Mouse (Mus musculus) testis, postnatal 10 days (tissue): ENCODE data around the gene Mad2l2.
"Not testable (repeated sequence)": the region's sequence is repeated elsewhere in the genome, so short reads cannot be mapped to it uniquely, and the experiment has no call there.

ENCODE experiments used
- DNase-seq: peaks from one replicate; pipeline ENCODE4 v3.0.0; 2021; ENCODE audit warnings: low spot score

Mad2l2 gene

GRCm38 (mm10) chr4:148107621-148108291, 22.4 kb upstream of the Mad2l2 start:
- no peak for DNase-seq

GRCm38 (mm10) chr4:148108565-148109100, 21.6 kb upstream of the Mad2l2 start:
- DNase-seq: no peak

GRCm38 (mm10) chr4:148109215-148109614, 21.0 kb upstream of the Mad2l2 start:
- no peak for DNase-seq

- no peak for DNase-seq
Measured at GRCm38 (mm10) chr4:148112519-148112918, 17.7 kb upstream of the Mad2l2 start.

- DNase-seq: peak; percentile 93
Measured at GRCm38 (mm10) chr4:148114758-148115391, 15.3 kb upstream of the Mad2l2 start.

GRCm38 (mm10) chr4:148115467-148115866, 14.7 kb upstream of the Mad2l2 start:
- DNase-seq: peak; percentile 62

- DNase-seq: no peak
Measured at GRCm38 (mm10) chr4:148116657-148117056, 13.5 kb upstream of the Mad2l2 start.

- no peak for DNase-seq
Measured at GRCm38 (mm10) chr4:148117392-148117791, 12.8 kb upstream of the Mad2l2 start.

GRCm38 (mm10) chr4:148119578-148119977, 10.6 kb upstream of the Mad2l2 start:
- DNase-seq: not testable (repeated sequence)

- DNase-seq: no peak
Measured at GRCm38 (mm10) chr4:148120555-148120954, 9.6 kb upstream of the Mad2l2 start.

- DNase-seq: no peak
Measured at GRCm38 (mm10) chr4:148121362-148121761, 8.8 kb upstream of the Mad2l2 start.

GRCm38 (mm10) chr4:148121982-148122693, 8.0 kb upstream of the Mad2l2 start:
- DNase-seq: no peak

- no peak for DNase-seq
Measured at GRCm38 (mm10) chr4:148122694-148123066, 7.5 kb upstream of the Mad2l2 start.

GRCm38 (mm10) chr4:148128241-148128640, 1.9 kb upstream of the Mad2l2 start:
- DNase-seq: no peak

GRCm38 (mm10) chr4:148128672-148129071, 1.5 kb upstream of the Mad2l2 start:
- no peak for DNase-seq

GRCm38 (mm10) chr4:148130561-148131413, 603 bp downstream of the Mad2l2 start, which contains the start of gene Draxin:
Draxin (minus strand) TSS chr4:148130698.
- DNase-seq: peak; percentile 67

- DNase-seq: no peak
Measured at GRCm38 (mm10) chr4:148131497-148132081, 1.4 kb downstream of the Mad2l2 start.

GRCm38 (mm10) chr4:148134988-148135387, 4.8 kb downstream of the Mad2l2 start:
- DNase-seq: no peak

GRCm38 (mm10) chr4:148137503-148137902, 7.3 kb downstream of the Mad2l2 start:
- DNase-seq: no peak

GRCm38 (mm10) chr4:148139767-148140097, 9.5 kb downstream of the Mad2l2 start:
- no peak for DNase-seq
